ENCODE assay signal across 12 mouse cellular contexts in the genomic region with DNA sequence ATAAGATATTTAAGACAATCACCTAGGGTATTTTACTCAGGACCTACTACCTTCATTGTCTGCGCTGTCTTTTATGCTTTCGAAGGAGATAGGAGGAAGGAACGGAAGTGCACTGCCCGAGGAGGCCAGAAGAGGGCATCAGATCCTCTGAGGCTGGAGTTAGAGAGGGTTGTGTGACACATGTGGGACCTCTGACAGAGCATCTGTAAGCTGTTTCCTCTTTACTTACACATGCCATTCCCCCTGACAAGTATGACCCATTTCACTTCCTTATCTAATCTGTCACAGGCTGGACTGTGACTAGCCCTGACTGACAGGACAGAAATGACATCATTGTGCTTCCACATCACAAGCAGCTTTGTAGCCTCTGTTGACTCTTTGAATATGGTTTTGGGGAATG.
A peak's percentile ranks its signal among the peaks of the same experiment; 100 is the strongest.
DNase-seq lines count a peak whose midpoint lies in the region; ATAC-seq and TF ChIP-seq lines count a peak whose summit lies in the region.
"Had no signal": no experiment of that assay in that cellular context is flagged by ENCODE, and none has a peak within 500 bp of the region (broad histone marks: within the 10 kb centered on the region; RNA-seq: fewer than 3 reads in every experiment).

No protein-coding gene starts in this region.

- peak; percentile 27; the same call in 1 of the 2 replicates for ATAC-seq in liver, embryonic 16.5 days (ENCODE audit: low read depth)
- ATAC-seq: inflammation-experienced regulatory T-cells, adult 6 months had no signal

- no peak overlapping the region for H3K4me2 ChIP-seq in liver, embryonic 16.5 days (ENCODE audit: low read depth, low read length)
- H3K4me2 ChIP-seq: embryonic facial prominence, embryonic 13.5 days had no signal

- no peaks in the 10 kb centered on the region; the same call in 1 of the 2 replicates for H3K4me1 ChIP-seq in bone marrow, adult 2 months (ENCODE audit: control insufficient read depth, insufficient read depth, low read length)
- H3K4me1 ChIP-seq in liver, embryonic 16.5 days (ENCODE audit: control insufficient read depth, low read depth, low read length), result peaks cover 20% of the 10 kb centered on the region
- no peaks in the 10 kb centered on the region for H3K4me1 ChIP-seq in cerebellum, adult 2 months (ENCODE audit: control insufficient read depth, insufficient read depth, low read length)
- H3K4me1 ChIP-seq in midbrain, embryonic 10.5 days, result peaks cover 10% of the 10 kb centered on the region

- H3K9me3 ChIP-seq in liver, embryonic 16.5 days (replicated peaks; ENCODE audit: control insufficient read depth, low read length), result no peaks in the 10 kb centered on the region
- no peaks in the 10 kb centered on the region for H3K9me3 ChIP-seq in midbrain, embryonic 10.5 days (replicated peaks)
- H3K9me3 ChIP-seq: embryonic facial prominence, embryonic 13.5 days had no signal

- 92% methylated on average over 4 of the region's 4 CpGs for WGBS in bone marrow, adult 2 months
- 87% methylated on average over 4 of the region's 4 CpGs for whole genome bisulfite sequencing in liver, embryonic 16.5 days (ENCODE audit: insufficient replicate concordance)
- 94% methylated on average over 4 of the region's 4 CpGs for WGBS in cerebellum, adult 2 months
- WGBS in midbrain, embryonic 10.5 days, result 98% methylated on average over 4 of the region's 4 CpGs

- H3K27ac ChIP-seq in layer of hippocampus, adult 2 months, result no peak overlapping the region
- no peak overlapping the region for H3K27ac ChIP-seq in bone marrow, adult 2 months (ENCODE audit: control insufficient read depth, insufficient read depth, low read depth, low read length, poor library complexity)
- 0 out of 2 replicates have a peak overlapping the region, but pooled peaks have one; percentile 7 for H3K27ac ChIP-seq in liver, embryonic 16.5 days (ENCODE audit: low read length)
- H3K27ac ChIP-seq in cerebellum, adult 2 months (ENCODE audit: insufficient read depth, low read length), result no peak overlapping the region
- no peak overlapping the region for H3K27ac ChIP-seq in midbrain, embryonic 10.5 days (replicated peaks)
- H3K27ac ChIP-seq: embryonic facial prominence, embryonic 13.5 days had no signal

- no peaks in the 10 kb centered on the region for H3K27me3 ChIP-seq in liver, embryonic 16.5 days (ENCODE audit: control insufficient read depth, insufficient read depth, low read depth, low read length)
- no peaks in the 10 kb centered on the region for H3K27me3 ChIP-seq in cerebellum, adult 2 months (ENCODE audit: control insufficient read depth, insufficient read depth, low read length)
- no peaks in the 10 kb centered on the region for H3K27me3 ChIP-seq in midbrain, embryonic 10.5 days (ENCODE audit: low read depth, poor library complexity, severe bottlenecking)
- H3K27me3 ChIP-seq: embryonic facial prominence, embryonic 13.5 days had no signal

- H3K36me3 ChIP-seq in liver, embryonic 16.5 days (ENCODE audit: control insufficient read depth, insufficient read depth), result no peaks in the 10 kb centered on the region
- H3K36me3 ChIP-seq in midbrain, embryonic 10.5 days, result no peaks in the 10 kb centered on the region
- H3K36me3 ChIP-seq: embryonic facial prominence, embryonic 13.5 days had no signal

- TF ChIP-seq CTCF in layer of hippocampus, adult 2 months (conservative IDR thresholded peaks at IDR 0.05), result peak; percentile 52
- peak; percentile 38 for TF ChIP-seq CTCF in bone marrow, adult 2 months (IDR thresholded peaks at IDR 0.05; ENCODE audit: control insufficient read depth, insufficient read depth, low read length)
- no peak for TF ChIP-seq CTCF in cerebellum, adult 2 months (IDR thresholded peaks at IDR 0.05; ENCODE audit: borderline replicate concordance, insufficient read depth, low read depth, low read length)

- no peak for TF ChIP-seq POLR2A in bone marrow, adult 2 months (IDR thresholded peaks at IDR 0.05; ENCODE audit: borderline replicate concordance, control insufficient read depth, low read depth, low read length)
- no peak for TF ChIP-seq POLR2A in cerebellum, adult 2 months (IDR thresholded peaks at IDR 0.05; ENCODE audit: borderline replicate concordance, insufficient read depth, low read length)

- no peak overlapping the region for H3K4me3 ChIP-seq in layer of hippocampus, adult 2 months
- no peak overlapping the region for H3K4me3 ChIP-seq in bone marrow, adult 2 months (replicated peaks; ENCODE audit: control insufficient read depth, low read depth, low read length)
- no peak overlapping the region for H3K4me3 ChIP-seq in liver, embryonic 16.5 days (ENCODE audit: low read depth, low read length)
- no peak overlapping the region for H3K4me3 ChIP-seq in cerebellum, adult 2 months (replicated peaks; ENCODE audit: insufficient read depth, low read depth, low read length)
- H3K4me3 ChIP-seq in midbrain, embryonic 10.5 days, result no peak overlapping the region
- H3K4me3 ChIP-seq: embryonic facial prominence, embryonic 13.5 days had no signal

- H3K9ac ChIP-seq in liver, embryonic 16.5 days (ENCODE audit: low read depth, low read length), result no peak overlapping the region
- H3K9ac ChIP-seq: embryonic facial prominence, embryonic 13.5 days had no signal

- DNase-seq in layer of hippocampus, adult 2 months (ENCODE audit: low spot score in 2 of 2), result no peak
- no peak for DNase-seq in layer of hippocampus, postnatal 36 days
- DNase-seq in ES-CJ7 (ENCODE audit: low read depth, low spot score), result peak; percentile 32
- DNase-seq in cerebellum, adult 9-11 months, result no peak
- DNase-seq in cerebellum, adult 2 months, result no peak
- DNase-seq in midbrain, embryonic 10.5 days (ENCODE audit: low spot score), result no peak
- DNase-seq: cerebellum, adult 11 months; layer of hippocampus, adult 9-11 months had no signal
